Mouse (Mus musculus) gastrocnemius, postnatal 10 days (tissue): ENCODE results near the gene Iqce. TPM values are rescaled to one million over a fixed set of nuclear protein-coding genes. Genes with fewer than 3 reads are reported as not detected.
"Not testable (repeated sequence)": the region's sequence is repeated elsewhere in the genome, so short reads cannot be mapped to it uniquely, and the experiment has no call there.

ENCODE experiments used
- DNase-seq: peaks from one replicate; pipeline ENCODE4 v3.0.0; 2021; ENCODE audit warnings: mixed read lengths
- total RNA-seq, 2 experiments: library from RNA; stranded (reverse); gene quantifications; 2 replicates each; pipeline ENCODE4 v1.2.3; 2021

The Iqce gene
- total RNA-seq, 2 experiments from 2014 or later = 8.3 to 9.0 TPM

DNA sequence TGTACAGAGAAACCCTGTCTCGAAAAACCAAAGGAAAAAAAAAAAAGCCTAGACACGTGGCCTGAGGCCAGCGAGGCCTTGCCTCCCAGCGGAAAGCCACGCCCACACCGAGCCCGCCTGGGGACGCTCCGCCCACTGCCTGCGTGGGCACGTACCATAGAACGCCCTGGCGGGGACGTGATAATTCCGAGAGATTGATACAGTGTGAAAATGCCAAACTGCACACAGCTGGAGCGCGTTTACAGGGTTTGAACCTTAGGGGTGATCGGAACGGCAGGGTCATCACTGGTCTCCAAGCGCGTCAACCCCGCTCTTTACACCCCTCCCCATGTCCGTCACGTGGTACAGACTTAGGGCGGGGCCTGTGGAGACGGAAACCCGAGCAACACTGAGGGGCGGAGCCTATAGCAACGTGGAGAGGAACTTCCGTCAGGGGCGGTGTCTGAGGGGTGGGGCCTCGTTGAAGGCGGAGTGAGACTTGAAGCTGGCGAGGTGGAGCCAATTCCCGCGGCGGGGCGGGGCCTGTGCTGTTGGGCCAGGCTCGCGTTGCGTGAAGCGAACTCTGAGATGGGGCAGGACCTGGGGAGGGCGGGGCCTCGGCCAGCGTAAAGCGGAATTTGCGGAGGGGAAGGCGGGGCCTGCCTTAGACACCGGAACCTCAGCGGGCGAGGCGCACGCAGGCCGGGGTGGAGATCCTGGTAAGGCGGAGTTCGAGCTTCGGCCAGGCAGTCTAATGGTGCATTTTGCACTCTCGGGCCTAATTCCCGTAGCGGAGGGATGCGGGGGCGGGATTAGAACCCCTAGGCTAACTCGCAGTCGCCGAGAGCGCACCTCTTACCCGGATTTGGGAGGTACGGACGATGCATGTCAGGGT, 2.4 kb upstream of the Iqce start, which contains the start of gene Brat1:
Gene Brat1 (plus strand): TSS at position 634 of the 874 bp plus-strand sequence.
- peak; percentile 99 for DNase-seq

DNA sequence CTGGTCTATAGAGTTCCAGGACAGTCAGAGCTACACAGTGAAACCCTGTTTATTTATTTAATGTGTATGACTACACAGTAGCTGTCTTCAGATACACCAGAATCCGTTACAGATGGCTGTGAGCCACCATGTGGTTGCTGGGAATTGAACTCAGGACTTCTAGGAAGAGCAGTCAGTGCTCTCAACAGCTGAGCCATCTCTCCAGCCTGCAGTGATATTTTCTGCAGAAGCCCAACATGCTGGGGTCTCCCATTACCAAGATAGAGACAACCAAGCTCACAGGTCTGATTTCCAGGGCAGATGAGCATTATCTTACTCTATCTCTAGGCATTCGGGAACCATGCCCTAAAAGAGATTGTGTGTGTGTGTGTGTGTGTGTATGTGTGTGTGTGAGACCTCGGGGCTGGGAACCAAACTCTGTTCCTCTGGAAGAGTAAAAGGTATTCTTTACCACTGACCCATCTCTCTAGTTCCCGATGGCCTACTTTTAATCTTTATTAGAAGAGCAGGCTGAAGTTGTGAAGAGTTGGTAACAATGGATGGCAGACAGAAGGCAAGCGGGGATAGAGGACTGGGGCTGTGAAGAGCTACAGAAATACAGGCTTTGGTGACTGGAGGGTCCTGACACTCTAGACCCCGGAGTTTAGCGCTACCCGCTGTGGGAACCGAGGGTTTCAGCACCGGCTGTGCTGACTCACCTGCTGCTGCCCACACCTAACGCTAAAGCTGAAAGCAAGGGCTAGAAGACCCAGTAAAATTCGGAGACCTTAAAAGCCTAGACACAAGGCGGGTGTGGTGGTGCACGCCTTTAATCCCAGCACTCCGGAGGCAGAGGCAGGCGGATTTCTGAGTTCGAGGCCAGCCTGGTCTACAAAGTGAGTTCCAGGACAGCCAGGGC, 1.6 kb upstream of the Iqce start:
- no peak for DNase-seq

DNA sequence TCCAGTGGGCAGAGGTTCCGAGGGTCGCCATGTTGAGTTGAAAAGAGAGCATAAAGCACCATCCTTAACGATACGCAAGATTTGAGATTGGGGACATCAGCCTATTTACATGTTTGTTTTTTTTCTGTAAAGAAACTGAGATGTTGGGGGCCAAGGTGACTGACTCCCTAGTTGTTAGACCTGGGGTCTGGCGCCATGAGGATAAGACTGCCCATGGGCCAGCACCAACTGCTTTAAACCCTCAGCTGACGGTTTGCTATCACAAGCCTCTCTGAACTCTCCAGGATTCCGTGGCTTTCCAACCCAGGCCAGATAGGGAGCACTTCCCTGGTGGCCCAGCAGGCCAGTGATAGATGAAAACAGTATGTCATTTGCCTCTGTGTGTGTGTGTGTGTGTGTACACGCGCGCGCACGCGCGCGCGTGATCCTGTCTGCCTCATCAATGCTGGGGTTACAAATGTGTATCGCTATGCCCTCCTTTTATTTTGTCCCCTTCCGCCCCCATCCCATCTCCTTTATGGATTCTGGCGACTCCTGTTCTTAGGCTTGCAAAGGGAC, 519 bp upstream of the Iqce start:
- no peak for DNase-seq

DNA sequence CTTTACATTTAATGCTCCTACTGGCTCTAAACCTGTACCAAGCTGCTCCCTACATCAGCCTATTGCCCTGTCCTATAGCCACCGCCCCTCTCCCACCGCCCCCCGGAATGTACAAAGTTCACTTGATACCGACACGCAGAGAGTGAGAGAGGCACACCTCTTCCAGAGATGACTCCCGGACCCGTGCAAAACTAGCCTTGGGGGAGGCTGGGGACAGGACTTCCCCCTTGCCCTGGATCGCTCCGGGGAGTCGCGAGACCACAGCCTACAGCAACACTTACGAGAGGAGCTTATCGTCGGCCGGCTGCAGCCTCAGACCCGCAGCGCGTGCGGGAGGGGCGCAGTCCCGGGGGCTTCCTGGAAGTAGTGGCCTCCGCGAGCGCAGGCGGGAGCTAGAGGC, 517 bp downstream of the Iqce start:
- no peak for DNase-seq

DNA sequence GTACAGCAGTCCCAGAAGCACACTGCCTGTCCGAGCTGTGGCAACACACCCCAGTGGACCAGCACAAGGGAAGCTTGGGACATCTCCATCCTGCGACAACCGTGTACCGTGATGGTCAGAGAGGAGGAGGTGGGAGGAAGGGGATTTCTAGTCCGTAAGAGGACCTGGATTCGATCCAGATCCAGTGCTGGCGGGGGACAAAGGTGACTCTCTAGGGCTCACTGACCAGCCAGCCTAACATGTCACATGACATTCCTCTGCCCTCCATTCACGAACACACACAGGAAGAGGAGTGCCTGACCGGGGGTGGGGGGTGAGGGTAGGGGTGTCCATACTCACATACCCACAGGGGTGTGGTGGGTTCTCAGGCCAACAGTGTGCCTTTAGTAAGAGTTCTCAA, 2.4 kb downstream of the Iqce start:
- DNase-seq = no peak

DNA sequence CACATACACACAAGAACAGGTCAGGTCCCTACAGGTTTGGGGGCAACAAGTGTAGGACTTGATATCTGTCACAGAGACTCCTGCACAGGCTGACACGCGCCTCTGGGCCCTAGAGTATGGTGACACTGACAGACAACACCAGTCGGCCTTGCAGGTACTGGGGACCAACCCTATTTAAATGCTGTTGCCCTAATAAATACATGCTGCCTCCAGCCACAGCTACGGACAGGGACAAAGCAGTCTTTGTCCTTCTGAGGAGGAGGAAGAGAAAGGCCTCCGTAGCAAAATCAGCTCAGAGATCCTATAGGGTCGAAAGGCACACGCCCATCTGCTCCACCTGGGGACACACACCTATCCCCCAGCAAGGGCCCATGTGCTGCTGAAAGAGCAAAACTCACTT, 6.2 kb downstream of the Iqce start:
- no peak for DNase-seq

DNA sequence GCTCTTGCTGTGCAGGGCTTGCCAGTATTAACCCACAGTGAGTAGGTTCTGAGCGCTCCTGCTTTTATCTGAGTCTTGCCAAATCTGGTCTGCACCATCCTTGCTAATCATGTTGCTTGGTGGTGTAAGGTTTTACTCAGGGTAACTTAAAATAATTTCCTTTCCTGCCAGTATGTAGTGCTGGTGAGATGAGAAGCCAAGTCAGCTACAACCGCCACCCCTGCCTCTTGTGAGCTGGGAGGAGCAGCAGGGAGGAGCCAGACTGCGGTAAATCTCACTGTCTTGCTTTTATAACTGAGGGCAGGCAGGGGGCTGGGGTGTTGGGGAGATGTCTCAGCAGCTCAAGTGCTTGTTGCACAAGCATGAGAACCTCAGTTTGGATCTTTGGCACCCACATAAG, 13.7 kb downstream of the Iqce start:
- no peak for DNase-seq

DNA sequence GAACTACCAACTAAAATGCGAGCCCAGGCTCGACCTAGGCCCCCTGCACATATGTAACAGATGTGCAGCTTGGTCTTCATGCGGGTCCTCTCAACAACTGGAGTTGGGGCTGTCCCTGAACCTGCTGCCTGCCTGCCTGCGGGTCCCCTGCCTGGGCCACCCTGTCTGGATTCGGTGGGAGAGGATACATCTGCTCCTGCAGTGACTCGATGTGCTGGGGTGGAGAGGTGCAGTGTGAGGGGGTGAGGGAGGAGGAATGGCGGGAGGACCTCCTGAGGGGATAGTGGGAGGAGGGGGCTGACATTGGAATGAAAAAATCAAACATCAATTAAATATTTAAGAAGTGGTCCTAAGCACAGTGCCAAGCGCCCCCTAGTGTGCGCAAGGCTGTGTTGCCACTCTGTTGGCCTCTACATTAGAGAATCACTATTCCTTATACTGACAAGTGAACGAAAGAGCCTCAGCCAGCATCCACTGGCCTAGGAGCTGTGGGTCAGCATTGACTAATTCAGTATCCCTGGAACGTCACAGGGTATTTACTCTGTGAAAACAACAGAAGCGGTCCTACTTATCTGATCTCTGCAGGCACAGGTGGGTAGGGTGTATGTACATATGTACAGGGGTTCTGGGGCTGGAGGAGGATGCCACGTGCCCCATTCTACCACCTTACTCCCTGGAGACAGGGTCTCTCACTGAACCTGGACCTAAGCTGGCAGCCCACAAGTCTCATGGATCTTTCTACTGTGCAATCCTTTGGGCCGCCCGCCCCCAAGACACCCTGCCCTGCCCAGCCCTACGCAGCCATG, 17.6 kb downstream of the Iqce start:
- peak; percentile 47 for DNase-seq

DNA sequence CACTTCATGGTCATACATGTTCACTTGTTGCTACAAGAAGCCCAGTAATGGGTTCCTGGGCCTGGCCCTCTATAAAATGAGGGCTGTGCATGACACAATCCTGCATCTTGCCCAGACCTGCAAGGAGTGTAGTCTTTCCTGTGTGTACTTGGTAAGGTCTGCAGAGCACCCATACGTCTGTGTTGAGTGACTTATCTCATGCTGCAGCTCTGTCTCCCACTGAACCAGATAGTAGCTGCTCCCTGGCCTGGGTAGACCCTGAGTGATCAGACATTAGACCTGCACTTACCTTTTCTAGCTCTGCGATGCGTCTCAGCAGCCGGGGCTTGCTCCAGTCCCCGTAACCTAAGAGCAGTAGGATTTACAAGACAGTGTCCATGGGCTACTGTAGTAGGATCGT, 20.1 kb downstream of the Iqce start:
- DNase-seq = no peak

DNA sequence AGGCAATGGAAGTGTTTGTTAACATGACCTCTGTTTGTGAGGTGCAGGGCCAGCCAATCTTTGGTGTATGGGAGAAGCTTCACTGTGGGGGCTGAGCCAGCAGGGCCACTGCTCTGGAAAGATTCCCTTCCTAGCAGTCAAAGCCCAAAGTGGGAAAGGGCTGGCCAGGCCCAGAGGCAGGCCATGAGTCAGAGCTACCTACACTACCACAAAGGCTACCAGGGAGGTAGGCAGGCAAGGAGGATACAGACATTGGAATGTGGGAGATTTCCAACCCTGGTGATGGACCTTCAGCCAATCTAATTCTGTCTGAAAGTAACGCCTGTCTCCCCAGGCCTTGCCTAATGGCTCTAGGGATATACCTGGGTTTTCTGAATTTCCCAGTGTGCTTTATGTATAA, 21.2 kb downstream of the Iqce start:
- no peak for DNase-seq

DNA sequence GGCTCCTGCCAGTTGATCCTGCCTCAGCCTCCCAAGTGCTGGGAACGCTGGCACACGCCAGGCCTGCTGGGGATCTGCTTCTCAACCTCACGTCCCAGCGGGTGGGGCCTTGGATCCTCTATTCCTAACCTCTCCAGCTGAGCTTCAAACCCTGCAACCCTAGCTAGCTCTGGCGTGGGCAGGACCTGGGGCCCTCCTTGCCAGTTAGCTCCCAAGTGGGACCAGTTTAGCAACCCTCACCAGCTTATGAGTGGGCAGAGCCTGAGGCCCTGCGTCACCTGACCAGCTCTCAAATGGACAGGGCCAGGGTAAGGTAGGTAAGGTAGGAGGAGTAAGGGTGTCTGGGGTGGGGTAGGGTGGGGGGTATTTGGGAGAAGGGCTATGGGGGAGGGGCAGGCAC, 22.1 kb downstream of the Iqce start:
- DNase-seq = no peak

DNA sequence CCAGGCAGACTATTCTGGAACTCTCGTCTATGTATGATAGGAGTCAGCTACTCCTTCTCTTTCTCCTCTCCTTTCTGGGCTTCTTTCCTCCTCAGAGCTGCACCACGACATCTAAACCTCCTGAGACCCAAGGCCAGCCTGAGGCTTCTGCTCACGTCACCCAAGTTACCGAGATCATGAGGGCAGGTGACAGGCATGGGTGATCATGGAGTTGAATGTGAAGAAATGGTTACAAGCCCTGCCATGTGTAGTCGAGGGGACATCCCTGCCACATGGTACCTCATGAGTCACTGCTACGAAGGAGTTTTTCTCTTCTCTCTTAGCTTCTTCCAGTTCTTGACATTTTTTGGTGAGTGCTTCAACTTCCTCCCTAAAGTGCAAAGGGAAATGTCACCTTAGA, 25.0 kb downstream of the Iqce start:
- no peak for DNase-seq

DNA sequence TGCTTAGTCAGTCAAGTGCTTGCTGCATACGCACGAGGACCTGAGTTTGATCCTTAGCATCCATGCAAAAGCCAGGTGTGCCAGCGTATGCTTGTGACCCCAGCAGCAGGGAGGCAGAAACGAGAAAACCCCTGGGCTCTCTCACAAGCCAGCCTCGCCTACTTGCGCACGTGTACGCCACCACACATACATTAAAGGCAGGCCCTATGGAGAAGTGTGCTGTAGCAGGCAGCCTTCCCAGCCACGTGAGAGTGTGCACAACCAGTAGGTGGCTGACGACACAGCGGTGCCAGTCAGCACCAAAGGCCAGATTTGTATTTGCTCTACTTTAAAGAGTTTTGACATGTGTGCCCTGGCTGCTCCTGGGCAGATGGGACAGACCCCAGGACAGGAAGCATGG, 26.5 kb downstream of the Iqce start:
- DNase-seq = no peak

DNA sequence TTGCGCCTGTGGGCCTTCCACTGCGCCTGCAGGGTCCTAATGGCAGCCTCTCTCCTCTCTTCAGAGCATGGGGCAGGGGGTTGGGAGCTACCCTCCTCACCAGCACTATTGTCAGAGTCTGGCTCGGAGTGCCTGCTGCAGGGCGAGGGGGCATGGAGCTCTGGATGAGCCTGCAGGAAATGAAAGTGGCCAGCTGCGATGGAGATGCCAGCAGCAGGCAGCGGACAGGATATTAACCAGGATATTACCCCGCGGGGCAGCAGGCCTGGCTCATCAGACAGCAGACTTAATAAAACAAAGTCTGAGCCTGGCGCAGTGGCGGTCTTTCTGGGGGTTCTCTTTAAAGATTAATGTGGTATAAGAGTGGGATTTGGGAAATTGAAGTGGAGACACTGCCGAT, 27.1 kb downstream of the Iqce start:
- DNase-seq = no peak

DNA sequence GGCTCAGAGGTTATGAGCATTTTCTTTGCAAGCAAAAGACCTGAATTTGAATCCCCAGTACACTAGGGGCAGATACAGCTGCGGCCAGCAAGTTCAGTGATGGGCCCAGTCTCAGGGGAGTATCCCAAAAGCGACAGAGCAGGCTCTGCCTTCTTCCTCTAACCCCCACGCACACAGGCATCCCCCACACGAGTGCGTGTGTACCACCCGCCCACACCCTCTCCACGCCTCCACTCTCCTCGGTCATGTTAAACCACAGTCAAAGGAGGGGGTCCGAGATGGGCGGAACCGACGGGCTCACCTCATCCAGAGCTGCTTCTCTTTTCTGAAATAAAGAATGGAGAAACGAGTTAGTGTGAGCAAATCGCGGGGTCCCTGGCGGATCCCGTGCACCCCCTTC, 28.1 kb downstream of the Iqce start:
- no peak for DNase-seq

DNA sequence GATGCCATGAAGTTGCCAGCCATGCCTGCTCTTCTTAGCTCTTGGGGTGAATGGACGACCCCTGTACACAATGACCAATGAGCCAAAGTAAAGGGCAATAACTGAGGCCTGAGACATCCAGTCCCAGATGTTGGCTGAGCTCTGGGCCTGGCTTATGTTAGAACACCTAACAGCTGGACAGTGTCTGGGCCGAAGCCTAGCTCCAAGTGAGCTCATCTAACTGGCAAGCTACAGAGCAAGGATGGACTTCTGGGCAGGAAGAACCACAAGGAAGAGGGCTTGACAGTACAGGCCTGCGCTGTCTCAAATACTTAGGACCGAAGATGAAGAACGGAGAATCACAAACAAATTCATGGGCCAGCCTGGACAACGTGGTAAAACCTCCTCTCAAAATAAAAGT, 29.6 kb downstream of the Iqce start:
- not testable (repeated sequence) for DNase-seq

DNA sequence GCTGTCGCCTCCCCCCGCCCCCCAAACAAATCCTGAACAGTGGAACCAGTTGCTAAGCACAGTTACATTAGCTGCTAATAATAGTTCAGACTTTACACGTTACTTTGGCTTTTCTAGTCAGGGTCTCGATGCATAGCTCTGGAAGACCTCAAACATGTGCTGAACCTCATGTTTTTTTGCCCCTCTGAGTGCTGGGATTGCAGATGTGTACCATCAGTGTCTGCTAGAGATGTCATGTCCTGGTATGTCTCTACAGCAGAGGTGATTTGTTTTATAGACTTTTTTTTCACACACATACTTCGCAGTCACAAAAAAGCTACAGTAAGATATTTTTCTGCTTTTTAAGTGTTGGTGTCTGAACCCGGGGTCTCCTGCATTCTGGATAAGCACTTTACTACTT, 30.1 kb downstream of the Iqce start:
- no peak for DNase-seq

DNA sequence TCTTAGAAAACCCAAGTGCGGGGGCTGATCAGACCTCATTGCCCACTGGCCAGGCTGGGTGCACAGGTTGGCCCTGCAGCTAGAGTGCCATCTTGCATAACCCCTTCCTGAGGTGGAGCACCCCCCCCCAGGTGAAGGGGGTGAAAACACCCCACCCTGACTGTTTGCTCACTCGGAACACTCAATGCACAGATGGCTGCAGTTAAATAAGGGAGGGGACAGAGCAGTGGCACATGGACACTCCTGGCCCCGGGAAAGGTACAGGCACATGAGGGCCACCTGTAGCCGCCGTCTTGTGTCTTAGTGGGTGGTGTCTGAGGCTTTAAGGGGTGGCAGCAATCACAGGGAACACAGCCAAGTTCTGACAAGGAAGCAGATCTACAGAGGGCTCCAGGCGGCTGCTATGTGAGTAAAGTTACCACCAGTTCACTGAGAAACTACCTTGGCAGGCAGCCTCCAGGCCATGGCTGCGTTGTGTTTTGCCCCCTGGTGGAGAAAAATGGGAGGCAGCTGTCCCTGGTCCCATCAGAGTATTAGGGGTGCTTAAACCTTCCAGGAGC, 38.5 kb downstream of the Iqce start:
- peak; percentile 77 for DNase-seq

DNA sequence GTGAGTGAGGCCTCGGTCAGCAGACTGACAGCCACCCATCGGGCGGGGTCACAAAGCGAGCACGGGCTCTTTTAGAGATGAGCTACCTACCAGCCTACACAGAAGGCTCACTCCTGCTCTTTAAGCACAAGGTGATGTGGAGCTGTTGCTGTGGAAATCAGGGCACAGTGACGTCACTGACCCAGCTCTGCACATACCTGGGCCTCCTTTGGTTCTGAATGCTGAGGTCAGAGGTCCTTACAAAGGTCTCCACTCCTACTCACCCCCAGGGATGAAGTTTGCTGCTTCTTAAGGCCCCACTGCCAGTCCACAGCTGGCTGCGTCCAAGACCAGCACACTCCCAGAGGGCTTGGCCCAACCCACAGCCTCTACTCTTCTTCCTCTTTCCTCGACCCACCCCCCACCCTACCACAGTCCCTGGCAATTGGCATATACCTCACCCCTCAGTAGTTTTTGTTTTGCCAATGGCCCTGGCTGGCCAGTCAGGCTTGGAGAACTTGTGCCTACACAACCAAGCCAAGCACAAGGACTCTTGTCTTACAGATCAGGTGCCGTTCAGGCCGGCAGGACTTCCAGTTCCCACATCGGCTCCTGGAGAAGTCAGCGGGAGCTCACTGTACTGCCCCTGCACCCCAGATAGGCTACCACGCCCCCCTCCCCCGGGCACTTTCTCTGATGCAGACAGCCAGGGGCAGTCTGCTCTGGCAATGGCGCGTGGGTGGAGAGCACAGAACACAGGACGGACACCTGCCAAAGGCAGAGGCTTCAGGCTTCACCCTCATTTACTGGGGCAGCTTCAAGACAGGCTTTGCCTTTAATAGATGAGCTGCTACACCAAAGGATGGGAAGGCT, 39.2 kb downstream of the Iqce start:
- no peak for DNase-seq

DNA sequence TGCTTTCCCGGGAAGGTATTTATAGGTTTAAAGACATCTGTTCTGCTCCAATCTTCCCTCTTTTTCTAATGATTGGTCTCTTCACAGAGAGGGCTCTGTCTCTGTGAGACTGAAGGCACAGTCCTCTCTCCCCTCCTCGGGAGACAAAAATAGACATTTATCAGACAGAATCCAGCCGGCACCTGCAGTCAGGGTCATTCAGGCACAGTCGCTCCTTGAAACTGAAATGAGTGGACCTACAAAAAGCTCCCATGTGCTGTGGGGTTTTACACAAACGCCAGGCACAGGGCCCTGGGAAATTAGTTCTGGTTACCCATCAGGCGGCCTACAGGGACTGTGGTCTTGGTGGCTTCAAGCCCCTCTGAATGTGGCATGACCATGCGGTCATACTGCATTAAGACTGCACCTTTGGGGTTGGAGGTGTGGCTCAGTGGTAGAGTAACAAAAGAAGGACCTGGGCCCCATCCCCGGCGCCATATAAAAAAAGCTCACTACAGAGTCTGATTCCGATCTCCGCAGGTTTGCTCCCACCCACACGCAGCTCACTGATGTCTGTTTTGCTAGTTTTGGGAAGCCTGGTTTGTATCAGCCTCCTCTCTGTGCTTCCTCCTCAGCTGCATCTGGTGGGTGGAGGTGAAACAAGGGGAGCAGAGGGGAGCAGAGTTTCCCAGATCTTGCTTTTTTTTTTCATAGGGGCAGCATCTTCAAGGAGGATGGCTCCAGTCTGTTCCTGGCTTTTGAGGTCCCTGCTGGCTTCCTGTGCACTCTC, 40.1 kb downstream of the Iqce start:
- DNase-seq = no peak
